Mouse (Mus musculus): ENCODE measurements at regions not wholly inside any gene's neighbourhood (a gene's known extent, or its start where the extent isn't known, plus 50 kb on each side); places are given as distances from the start of the nearest gene placed in this dataset.
A peak's percentile ranks its signal among the peaks of the same experiment; 100 is the strongest.

- DNase-seq (ENCODE audit: low spot score in 2 of 2) = peak in 1 of 2 experiments; percentile 9
Measured at GRCm38 (mm10) chr5:127129495-127129894, 112.1 kb upstream of the Tmem132c start.

GRCm38 (mm10) chr5:127134441-127134840, 107.2 kb upstream of the Tmem132c start:
- no peak for DNase-seq (ENCODE audit: low spot score in 2 of 2)

- no peak for DNase-seq (ENCODE audit: low spot score in 2 of 2)
Measured at GRCm38 (mm10) chr5:127140651-127141050, 101.0 kb upstream of the Tmem132c start.

- DNase-seq (ENCODE audit: low spot score in 2 of 2) = peak; percentile 1 to 41
Measured at GRCm38 (mm10) chr5:127160292-127160691, 81.3 kb upstream of the Tmem132c start.

- peak; percentile 1 to 6 for DNase-seq (ENCODE audit: low spot score in 2 of 2)
Measured at GRCm38 (mm10) chr5:127163376-127163775, 78.2 kb upstream of the Tmem132c start.

GRCm38 (mm10) chr5:127189021-127189420, 52.6 kb upstream of the Tmem132c start:
- no peak for DNase-seq (ENCODE audit: low spot score in 2 of 2)
